Mouse (Mus musculus) T-helper 2 cell (primary cell): Measurements from ENCODE around the gene Nudt22.

Experiments used
- in situ Hi-C: fragments of 300-600 bp; cut with MboI, MseI; formaldehyde crosslinking; loops from one replicate; pipeline ENCODE4 v1.15.1; 2025; ENCODE audit warnings: high pct_unique_total_duplicates

Nudt22 gene

GRCm38 (mm10) chr19:6996006-6996405 is at the start of gene Nudt22, which contains the start of gene Trpt1:
Nudt22 (minus strand) TSS chr19:6996117.
Trpt1 (plus strand) TSS chr19:6996131.
- in situ Hi-C loops = loop anchor here (10.0 kb wide), 1 partner anchor 1749 kb away; the partner anchor contains the start of genes 1700092M07Rik and Stx5a

- in situ Hi-C loops = no loop called here
These were observed 48.8 kb upstream of the Nudt22 start for GRCm38 (mm10) chr19:7044706-7045105.

- in situ Hi-C loops = no loop called here
These were observed 48.4 kb upstream of the Nudt22 start for GRCm38 (mm10) chr19:7044279-7044678.

- in situ Hi-C loops = no loop called here
These were observed 45.3 kb upstream of the Nudt22 start for GRCm38 (mm10) chr19:7041171-7041570.

GRCm38 (mm10) chr19:7040637-7041130 is 44.8 kb upstream of the Nudt22 start:
- in situ Hi-C loops = no loop called here

GRCm38 (mm10) chr19:7039841-7040636 is 44.1 kb upstream of the Nudt22 start, which contains the start of gene Stip1:
Stip1 (minus strand) TSS chr19:7039967.
- in situ Hi-C loops = no loop called here

- in situ Hi-C loops = no loop called here
These were observed 43.3 kb upstream of the Nudt22 start for GRCm38 (mm10) chr19:7039088-7039720.

GRCm38 (mm10) chr19:7034006-7034405 is 38.1 kb upstream of the Nudt22 start:
- in situ Hi-C loops = no loop called here

- in situ Hi-C loops = no loop called here
These were observed 33.6 kb upstream of the Nudt22 start for GRCm38 (mm10) chr19:7029531-7029930.

- in situ Hi-C loops = no loop called here
These were observed 24.3 kb upstream of the Nudt22 start for GRCm38 (mm10) chr19:7020224-7020641.

- in situ Hi-C loops = no loop called here
These were observed 23.3 kb upstream of the Nudt22 start, which contains the start of gene Fermt3 for GRCm38 (mm10) chr19:7019191-7019590. Fermt3 (minus strand) TSS chr19:7019469.

GRCm38 (mm10) chr19:7018546-7018945 is 22.6 kb upstream of the Nudt22 start:
- in situ Hi-C loops = no loop called here

- in situ Hi-C loops = no loop called here
These were observed 21.9 kb upstream of the Nudt22 start for GRCm38 (mm10) chr19:7017541-7018457.

GRCm38 (mm10) chr19:7014481-7015135 is 18.7 kb upstream of the Nudt22 start:
- in situ Hi-C loops = no loop called here

GRCm38 (mm10) chr19:7013984-7014383 is 18.1 kb upstream of the Nudt22 start:
- in situ Hi-C loops = no loop called here

GRCm38 (mm10) chr19:7012426-7012825 is 16.5 kb upstream of the Nudt22 start:
- in situ Hi-C loops = no loop called here

- in situ Hi-C loops = no loop called here
These were observed 11.1 kb upstream of the Nudt22 start for GRCm38 (mm10) chr19:7006892-7007593.

GRCm38 (mm10) chr19:6999360-7000063 is 3.6 kb upstream of the Nudt22 start:
- in situ Hi-C loops = loop anchor here (10.0 kb wide), 1 partner anchor 1745 kb away; the partner anchor contains the start of genes 1700092M07Rik and Stx5a

GRCm38 (mm10) chr19:6997721-6998290 is 1.9 kb upstream of the Nudt22 start:
- in situ Hi-C loops = loop anchor here (10.0 kb wide), 1 partner anchor 1747 kb away; the partner anchor contains the start of genes 1700092M07Rik and Stx5a
